Mouse (Mus musculus) testis, adult 2 months (tissue): Measurements from ENCODE around the gene Nubp2.

Source experiments
- CTCF ChIP-seq: fragments of 200-500 bp; IDR thresholded peaks from 2 replicates; pipeline ENCODE4 v1.5.1; 2012; ENCODE audit warnings: low read depth, mild to moderate bottlenecking, inconsistent platforms, low read length, moderate library complexity; ENCODE audit not compliant: control insufficient read depth, insufficient read depth, insufficient replicate concordance
- POLR2A ChIP-seq: fragments of 200-500 bp; IDR thresholded peaks from 2 replicates; pipeline ENCODE4 v1.6.1; 2012; ENCODE audit warnings: low read depth, mild to moderate bottlenecking, inconsistent platforms, low read length, moderate library complexity; ENCODE audit not compliant: control insufficient read depth

GRCm38 (mm10) chr17:24839842-24840241, 46.3 kb downstream of the Nubp2 start, which contains the start of gene Hagh:
- no peak for TF ChIP-seq CTCF
- no peak for TF ChIP-seq POLR2A
